Mouse (Mus musculus): ENCODE measurements around the gene Grxcr1.

Grxcr1 gene

DNA sequence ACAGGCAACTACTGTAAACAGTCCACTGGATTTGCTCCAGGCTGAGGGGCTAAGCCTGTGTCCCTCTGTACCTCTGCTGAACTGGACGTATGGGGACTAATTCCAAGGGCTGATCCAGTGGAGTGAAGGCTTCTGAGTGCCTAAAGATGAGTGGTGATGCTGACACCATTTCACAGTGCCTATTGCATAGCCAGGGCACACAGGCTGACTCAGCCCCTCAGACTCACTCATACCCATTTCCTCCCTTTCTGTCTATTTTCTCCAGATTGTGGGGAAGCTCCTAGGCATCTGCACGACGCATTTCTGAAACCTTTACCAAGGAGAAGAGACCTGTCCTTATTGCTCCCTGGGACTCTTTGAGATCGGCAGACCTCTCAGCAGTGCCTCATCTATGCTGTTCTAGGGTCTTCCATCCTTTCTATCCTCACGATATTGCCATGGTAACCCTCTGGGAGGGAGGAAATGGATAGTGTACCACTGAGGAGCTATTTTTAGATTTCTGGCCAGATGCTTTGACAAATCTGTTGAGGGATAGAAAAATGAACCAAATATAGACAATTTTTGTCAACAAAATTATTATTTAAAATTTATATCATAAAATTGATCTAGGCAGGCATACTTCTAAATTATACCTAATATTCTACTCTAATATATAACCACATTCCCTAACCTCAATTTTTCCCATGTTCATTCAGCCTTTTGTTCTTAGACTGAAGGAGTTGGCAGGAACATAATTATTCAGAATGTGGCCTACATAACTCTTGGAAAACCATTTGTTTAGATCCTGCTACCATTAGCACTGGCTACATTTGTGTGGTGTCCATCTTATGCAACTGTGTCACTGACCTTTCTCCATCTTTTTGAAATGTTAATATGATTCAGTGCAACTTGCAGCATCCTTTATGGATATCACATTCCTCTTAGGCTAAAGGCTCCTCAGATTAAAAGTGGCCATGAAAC is 66.3 kb downstream of the Grxcr1 start:
- no peak for DNase-seq

DNA sequence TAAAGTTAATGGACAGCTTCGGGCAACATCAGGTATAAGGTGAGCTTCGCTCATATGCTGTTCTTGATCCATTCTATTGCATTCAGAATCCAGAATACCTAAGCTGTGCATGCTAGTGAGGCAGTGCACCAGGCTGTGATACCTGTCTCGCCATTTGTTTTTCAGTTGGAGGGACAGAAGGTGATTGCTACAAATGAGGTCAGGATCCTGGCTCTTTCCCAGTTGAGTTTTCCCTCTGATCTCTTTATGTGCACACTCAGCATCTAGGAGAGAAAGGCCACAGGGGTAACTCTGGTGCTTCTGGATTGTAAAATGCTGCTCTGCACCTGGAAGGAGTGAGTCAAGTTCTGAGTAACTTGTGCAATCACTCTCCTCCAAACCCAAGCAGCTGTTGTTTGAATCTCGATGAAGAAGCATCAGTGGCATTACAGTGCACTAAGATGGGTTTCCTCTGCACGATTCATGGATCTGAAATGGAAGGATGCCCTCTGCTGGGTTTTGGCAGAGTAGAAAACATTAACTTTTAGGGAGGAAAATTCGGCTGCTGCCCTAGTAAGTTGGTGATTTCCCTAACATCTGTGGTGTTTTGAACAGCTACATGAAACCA is 80.9 kb downstream of the Grxcr1 start:
- no peak for DNase-seq

DNA sequence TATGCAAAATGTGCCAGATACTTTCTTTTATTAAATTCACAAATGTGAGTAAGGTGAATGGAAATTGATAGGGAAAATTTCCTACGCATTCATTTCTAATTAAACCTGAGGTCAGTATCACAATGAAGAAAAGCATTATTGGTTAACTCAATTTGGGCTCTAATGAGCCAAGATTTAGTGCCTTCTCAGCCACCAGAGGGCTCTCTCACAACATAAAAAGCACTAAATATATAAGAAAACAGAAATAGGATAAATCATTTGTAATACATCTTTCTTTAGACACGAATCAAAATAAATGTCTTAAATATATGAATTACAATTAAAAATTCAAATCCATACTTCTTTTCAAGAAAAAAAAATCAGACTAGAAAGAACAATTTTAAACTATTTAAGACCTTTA is 89.2 kb downstream of the Grxcr1 start:
- no peak for DNase-seq

DNA sequence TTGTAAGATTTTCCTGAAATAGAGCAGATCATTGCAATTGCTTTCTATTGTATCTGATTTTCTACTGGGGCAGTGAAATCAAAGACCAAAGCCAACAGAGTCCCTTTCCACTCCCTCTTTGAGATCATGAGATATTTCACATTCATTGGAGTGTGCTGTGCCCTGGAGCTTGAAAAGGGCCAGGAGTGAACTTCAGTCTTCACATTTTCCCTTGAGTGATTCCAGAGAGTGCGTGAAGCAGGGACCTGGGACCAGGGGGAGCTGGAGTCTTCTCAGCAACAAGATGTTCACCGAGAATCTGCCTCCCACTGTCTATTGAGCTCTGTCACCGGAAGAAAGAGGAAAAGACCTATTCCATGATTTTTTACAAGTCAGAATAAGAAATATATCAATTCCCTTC is 91.2 kb downstream of the Grxcr1 start:
- DNase-seq = no peak

DNA sequence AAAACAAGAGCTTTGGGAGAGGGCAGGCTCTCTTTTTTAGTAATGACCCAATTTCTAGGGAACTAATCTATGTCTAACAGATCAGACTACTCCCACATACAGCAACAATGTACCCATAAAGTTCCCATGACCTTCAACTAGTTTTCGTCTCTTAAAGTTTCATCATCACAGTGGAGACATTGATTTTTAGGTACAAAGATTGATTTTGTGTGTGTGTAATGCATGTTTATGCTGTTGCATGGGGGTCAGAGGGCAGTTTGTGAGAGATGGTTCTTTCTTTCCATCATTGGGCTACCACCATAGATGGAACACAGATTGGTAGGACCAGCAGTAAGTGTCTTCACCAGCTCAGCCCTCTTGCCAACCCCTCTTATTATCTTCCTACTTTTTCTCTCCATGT is 93.8 kb downstream of the Grxcr1 start:
- no peak for DNase-seq

- no peak for DNase-seq
Measured at GRCm38 (mm10) chr5:68128421-68128820, 96.8 kb downstream of the Grxcr1 start.

- DNase-seq = no peak
Measured at GRCm38 (mm10) chr5:68128821-68129608, 97.4 kb downstream of the Grxcr1 start.

DNA sequence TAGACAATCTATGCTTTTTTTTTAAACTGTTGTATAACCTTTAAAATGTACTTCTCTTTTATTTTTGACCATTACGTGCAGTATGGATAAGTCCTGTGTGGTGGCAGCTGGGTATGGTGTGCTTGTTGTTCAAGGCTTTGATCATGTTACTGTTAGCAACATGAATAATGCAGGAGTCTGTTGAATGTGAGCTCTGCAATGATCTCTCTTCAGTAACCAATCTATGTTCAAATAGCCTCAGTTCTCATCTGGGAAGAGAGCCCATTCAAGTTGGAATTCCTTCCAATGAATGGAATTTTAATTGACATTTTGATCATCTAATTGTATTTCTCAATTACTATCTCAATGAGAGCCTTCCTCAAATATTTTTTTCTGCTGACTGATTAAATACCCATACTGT is 115.2 kb downstream of the Grxcr1 start:
- no peak for DNase-seq

DNA sequence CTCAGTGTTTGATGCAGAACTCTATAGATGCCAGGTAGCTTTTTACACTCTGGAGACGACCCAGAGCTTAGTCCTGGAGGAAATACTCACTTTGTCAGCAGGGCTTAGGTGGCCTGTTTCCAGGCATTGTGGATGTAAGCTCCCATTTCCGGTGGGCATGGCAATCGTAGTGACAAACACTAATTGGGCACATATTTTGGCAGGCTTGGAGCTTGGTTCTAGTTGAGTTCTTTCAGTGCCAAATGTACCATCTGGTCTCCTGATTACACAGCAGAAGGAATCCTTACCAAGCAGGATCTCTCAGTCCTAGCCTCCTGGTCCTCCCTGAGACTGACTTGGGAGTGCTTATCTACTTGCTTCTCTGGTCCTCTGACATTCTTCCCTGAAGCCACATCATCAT is 118.3 kb downstream of the Grxcr1 start:
- DNase-seq = no peak

DNA sequence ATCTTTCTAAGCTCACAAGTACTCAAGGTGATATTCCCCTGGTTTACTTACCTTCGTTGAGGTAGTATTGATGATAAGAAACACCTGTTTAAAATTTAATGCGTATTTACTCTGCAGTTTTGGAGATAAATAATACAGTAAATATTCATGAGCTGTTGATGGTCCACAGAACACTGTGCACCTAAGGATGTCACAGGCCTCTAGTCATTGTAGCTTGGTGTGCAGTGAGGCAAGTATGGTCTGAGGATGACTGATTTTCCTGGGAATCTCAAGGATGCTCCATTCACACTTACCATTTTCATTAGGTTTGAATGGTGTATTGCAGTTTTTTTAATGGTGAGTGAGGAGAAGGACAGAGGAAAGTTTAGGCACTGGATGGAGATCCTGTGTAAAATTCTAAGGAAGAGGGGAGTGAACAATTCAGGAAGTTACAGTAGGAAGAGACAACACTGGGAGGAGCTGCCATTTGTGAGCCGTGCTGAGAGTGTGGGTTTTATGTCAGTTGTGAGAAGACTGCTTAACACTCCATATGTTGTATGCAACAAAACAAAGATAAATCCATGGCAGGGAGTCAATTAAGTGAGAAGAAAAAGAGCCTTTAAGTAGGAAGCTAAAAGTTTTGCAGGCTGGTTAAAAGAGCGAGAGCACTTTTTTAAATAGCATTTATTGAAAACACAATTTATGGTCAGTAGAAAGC is 118.9 kb downstream of the Grxcr1 start:
- DNase-seq = no peak

DNA sequence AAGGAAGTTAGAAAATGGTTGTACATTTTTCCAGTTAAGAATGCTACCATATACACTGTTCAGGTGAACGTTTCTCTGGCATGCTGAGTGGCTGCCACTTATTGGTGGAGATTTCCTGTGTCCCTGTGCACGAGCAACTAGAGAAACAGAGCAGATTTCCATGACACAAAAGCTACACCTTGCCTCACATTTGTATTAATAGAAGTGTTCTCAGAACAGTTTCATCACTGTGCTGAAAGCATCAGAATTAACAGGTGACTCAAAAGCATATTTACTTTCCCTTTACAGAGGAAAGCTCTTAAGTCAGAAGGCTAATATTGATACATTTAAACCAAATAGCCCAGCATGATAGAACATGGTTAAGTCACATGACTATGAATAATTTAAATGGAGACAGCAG is 130.9 kb downstream of the Grxcr1 start:
- no peak for DNase-seq

DNA sequence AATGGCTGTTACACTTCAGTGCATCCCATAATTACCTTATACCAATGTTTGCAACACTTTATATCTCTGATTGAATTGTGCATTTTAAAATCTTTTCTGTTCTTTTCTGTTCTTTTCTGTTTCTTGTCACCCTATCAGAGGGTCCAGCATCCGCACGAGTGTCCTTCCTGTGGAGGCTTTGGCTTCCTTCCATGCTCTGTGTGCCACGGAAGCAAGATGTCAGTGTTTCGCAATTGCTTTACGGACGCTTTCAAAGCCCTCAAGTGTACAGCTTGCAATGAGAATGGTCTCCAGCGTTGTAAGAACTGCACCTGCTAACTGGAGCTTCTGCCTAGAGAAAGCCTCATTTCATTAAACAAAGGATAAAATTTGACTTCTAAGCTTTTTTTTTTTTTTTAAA is 134.3 kb downstream of the Grxcr1 start:
- no peak for DNase-seq
